Mouse (Mus musculus) E14TG2a.4 (cell line): Measurements from ENCODE around the gene Itgad.

Experiments
- CTCF ChIP-seq: conservative IDR thresholded peaks from 2 replicates; pipeline ENCODE4 v1.5.1; 2014; ENCODE audit warnings: low read length
- NANOG ChIP-seq: IDR thresholded peaks from 2 replicates; pipeline ENCODE4 v1.6.1; 2014; ENCODE audit warnings: borderline replicate concordance, low read length, mixed read lengths

GRCm38 (mm10) chr7:128116396-128116795, 37.8 kb upstream of the Itgad start:
- TF ChIP-seq NANOG (no peak), CTCF (no peak)
